Mouse (Mus musculus): Measurements from ENCODE around the gene 1700016D06Rik. TPM values are rescaled to one million over a fixed set of nuclear protein-coding genes. Genes with fewer than 3 reads are reported as not detected.
"Not testable (repeated sequence)": the region's sequence is repeated elsewhere in the genome, so short reads cannot be mapped to it uniquely, and the experiment has no call there.

Gene 1700016D06Rik
- total RNA-seq, 2 experiments from 2014 or later = not detected

DNA sequence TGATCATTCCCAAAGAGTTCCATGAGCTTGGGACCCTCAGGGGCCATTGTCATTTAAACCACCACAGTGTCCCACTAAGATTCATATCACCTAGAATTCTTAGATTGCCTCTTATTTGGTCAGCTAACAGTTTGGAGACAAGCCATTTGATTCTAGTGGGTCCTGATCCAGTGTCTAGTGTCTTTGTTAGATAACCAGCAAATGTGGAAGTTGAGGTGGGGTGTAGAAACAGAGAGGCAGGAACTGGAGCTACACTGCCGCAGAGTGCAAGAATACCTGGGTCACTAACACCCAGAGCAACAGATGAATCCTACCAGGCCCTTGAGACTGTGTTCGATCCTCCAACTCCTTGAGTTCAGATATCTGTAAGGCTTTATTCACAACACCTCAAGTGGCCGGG is 4.7 kb downstream of the 1700016D06Rik start:
- no peak for DNase-seq (ENCODE audit: low spot score in 2 of 2)

DNA sequence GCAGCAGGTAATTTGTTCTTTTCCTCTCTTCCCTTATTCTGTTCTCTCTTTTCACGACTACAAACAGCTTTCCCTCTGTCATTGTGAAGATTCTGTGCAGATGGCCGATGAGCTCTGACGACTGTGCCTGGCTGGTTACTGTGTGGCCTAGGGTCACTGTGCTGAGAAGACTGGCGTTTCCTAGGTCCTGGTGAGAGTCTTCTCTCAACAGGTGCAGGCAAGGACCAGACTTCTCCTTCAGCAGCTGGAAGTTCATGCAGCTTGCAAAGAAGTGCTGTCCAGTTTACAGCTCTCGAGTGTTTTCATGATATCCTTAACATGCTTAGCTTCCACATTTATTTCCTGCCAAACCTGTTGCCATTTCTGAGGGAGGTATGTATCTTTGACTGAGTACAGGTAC is 6.9 kb downstream of the 1700016D06Rik start:
- TF ChIP-seq CTCF (conservative IDR thresholded peaks at IDR 0.05) = no peak
- DNase-seq (ENCODE audit: low spot score in 2 of 2) = no peak
- no peak overlapping the region for H3K4me3 ChIP-seq
- H3K27ac ChIP-seq = no peak overlapping the region

More for the DNA sequence above, 4.7 kb downstream of the 1700016D06Rik start:
- Histone ChIP-seq H3K4me3 (no peak overlapping the region), H3K27ac (no peak overlapping the region)
- TF ChIP-seq CTCF (conservative IDR thresholded peaks at IDR 0.05) = no peak

DNA sequence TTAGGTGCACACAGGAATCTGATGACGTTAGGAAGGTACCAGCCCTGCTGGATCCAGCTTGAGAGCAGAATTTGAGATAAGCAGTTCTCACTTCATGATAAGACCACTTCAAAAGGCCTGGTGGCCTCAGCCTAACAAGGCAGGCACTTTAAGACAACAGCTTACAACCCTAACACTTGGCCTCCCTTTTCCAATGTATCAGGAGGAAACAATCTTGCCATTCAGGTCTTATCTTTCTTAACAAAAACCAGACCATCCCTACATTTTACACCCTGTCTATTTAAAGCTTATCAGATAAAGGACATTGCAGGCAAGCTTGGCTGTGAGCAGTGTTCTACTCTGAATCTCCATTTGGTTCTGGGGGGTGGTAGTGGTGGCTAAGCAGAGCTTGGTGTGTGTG is 8.4 kb downstream of the 1700016D06Rik start:
- TF ChIP-seq CTCF (conservative IDR thresholded peaks at IDR 0.05) = no peak
- H3K4me3 ChIP-seq = no peak overlapping the region
- no peak overlapping the region for H3K27ac ChIP-seq
- no peak for DNase-seq (ENCODE audit: low spot score in 2 of 2)

DNA sequence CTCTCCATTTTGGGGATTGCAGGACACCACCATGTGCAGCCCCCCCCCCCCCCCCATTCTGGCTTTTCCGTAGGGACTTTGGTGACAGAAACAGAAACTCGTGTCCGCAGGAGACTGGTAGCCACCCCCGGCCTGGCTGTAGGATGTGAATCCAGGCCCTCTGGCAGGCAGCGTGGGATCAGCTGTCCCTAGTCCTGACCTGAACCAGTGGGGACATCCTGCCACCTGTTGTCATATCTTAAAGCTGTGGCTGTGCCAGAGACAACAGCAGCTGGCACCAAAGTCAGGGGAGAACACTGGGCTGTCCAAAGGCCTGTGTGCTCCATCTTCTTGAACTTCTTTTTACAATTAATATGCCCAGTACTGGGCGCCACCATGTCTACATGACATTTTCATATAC is 9.1 kb downstream of the 1700016D06Rik start:
- TF ChIP-seq CTCF (conservative IDR thresholded peaks at IDR 0.05) = no peak
- no peak for DNase-seq (ENCODE audit: low spot score in 2 of 2)
- Histone ChIP-seq H3K4me3 (no peak overlapping the region), H3K27ac (no peak overlapping the region)

DNA sequence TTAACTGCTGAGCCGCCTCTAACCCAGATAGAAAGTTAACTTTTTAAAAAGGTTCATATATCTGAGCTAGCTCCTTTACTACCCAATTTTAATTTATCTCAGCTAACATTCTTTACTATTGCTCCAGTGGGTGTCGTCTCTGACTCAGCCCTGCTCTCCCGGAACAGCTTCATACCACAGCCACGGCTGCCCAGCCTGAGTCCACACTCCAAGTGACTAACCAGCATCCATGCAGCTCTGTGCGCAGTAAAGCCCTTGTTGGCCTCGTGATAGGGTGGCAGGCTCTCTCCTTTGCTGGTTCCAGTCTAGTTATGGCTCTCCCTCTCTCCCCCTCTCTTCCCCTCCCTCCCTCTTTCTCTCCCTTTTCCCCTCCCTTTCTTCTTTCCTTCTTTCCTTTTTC is 9.6 kb downstream of the 1700016D06Rik start:
- Histone ChIP-seq H3K4me3 (no peak overlapping the region), H3K27ac (no peak overlapping the region)
- no peak for TF ChIP-seq CTCF (conservative IDR thresholded peaks at IDR 0.05)
- DNase-seq (ENCODE audit: low spot score in 2 of 2) = no peak

DNA sequence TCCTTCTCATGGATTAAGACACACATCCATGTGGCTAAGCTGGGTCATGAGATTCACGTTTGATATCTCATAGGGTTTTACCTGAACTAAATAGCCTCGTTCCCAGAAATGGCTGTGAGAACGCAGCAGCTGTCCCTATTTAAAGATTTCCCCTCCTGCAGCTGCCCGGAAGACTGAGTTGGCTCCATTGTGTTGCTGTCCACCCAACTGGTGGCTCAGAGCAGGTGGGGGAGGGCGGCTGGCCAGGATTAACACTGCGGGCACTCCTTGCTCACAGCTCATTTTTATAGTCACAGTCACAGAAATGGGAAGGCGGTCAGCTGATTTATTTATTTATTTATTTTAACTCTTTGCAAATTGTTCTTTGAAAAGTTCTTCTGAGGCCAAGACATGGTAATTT is 10.9 kb downstream of the 1700016D06Rik start:
- Histone ChIP-seq H3K27ac (no peak overlapping the region), H3K4me3 (no peak overlapping the region)
- TF ChIP-seq CTCF (conservative IDR thresholded peaks at IDR 0.05) = no peak
- DNase-seq (ENCODE audit: low spot score in 2 of 2) = no peak

DNA sequence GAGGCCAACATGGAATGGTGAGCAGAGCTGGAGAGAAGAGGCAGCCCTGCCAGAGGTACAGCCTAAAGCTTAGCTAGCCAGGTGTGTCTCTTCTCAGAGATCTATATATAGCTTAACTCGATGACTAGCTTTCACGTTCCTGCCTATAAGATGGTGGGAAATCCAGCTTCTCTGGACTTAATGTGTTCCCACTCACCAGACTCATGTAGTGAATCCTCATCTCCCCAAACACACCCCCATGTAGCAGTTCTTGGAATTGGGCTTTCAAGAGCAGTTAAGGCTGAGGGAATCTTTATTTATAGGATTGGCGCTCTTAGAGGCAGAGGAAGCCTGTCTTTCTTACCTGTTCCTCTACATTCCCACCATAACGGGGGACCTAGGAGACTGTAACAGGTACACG is 13.6 kb downstream of the 1700016D06Rik start:
- TF ChIP-seq CTCF (conservative IDR thresholded peaks at IDR 0.05) = no peak
- Histone ChIP-seq H3K27ac (no peak overlapping the region), H3K4me3 (no peak overlapping the region)
- DNase-seq (ENCODE audit: low spot score in 2 of 2) = no peak

DNA sequence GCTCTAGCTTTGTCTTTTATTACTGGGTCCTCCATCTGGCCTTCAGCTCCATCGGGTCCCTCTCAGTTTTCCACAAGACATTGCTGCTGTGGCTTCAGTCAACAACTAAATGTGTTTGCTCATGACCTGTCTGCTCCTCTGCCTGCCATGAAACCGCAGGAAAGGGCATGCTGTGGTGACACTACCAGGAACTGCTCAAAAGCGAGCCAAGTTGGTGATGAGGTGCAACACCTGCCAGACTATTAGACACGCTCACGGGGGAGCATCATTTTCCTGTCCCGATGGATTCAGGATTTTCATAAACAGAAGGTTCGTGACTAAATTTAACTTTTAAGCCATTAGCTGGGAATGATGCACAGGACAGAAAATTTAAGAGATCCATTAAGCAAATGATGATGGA is 16.3 kb downstream of the 1700016D06Rik start:
- DNase-seq (ENCODE audit: low spot score in 2 of 2) = no peak
- no peak for TF ChIP-seq CTCF (conservative IDR thresholded peaks at IDR 0.05)
- no peak overlapping the region for H3K4me3 ChIP-seq
- H3K27ac ChIP-seq = no peak overlapping the region

DNA sequence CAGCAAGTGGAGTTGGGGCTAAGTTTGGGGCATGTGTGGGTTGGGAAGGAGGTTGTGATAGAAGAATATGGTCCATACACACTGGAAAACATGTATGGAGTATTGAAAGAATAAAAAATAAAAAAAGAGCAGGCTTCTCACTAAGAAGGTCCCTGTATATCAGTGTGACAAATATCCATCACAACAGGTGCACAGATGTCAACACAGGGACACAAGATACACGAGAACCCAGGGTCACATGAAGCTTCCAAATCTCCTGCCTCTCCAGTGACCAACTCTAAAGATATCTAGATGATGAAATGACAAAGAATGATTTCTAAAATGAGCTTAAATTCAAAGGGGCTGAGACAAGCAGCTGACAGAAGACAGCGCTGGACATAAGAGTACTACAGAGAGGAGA is 32.6 kb downstream of the 1700016D06Rik start:
- Histone ChIP-seq H3K27ac (no peak overlapping the region), H3K4me3 (no peak overlapping the region)
- TF ChIP-seq CTCF (conservative IDR thresholded peaks at IDR 0.05) = no peak
- DNase-seq (ENCODE audit: low spot score in 2 of 2) = no peak

DNA sequence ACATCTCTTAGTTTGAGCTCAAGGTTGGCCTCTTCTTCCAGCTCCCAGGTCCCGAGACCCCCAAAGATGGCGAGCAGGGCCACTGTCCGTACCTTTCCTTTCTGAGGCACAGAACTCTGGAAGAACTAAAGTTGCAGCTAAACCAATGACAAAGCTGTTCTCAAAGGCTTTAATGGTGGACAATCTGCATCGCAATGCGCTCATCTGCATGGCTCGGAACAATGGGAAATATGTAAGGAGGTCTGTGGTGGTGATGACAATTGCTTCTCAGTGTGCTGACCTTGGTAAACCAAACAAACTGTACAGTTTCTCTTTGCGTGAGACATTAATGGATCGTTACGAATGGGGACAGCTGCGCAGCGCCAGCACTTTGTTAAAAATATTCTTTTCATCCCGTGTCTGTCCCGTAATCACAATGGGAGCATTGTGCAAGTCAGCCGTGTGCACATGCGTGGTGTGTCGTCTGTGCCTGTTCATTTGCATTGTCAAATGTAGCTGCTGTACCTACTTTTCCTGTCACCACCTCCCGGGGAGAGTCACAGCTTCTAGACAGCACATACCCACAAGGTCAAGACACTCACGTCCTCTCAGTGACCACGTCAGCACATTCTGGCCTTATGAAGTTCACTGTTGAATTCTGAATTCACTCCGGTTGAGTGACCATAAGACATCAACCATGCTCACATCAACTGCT is 34.7 kb downstream of the 1700016D06Rik start:
- not testable (repeated sequence) for H3K27ac ChIP-seq; H3K4me3 ChIP-seq; DNase-seq (ENCODE audit: low spot score in 2 of 2)

DNA sequence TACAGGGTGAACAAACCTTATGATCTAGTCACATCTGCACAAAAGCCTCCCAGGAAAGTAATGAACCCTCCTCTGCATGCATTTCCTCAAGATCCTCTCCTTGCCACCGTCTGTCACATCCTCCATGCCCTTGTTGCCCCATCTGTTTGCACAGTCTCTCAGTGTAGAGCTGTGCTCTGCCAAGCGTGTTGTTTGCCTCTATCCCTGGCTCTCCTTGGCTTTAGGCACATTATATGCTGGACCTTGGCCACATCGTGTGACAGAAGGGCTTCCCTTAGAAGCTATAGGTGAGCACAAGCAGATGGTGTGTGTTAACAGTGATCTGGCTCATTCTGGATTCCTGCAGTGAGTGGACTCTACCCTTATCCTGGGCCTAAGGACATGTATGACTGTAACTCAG is 38.9 kb downstream of the 1700016D06Rik start:
- Histone ChIP-seq H3K27ac (no peak overlapping the region), H3K4me3 (no peak overlapping the region)
- peak in 1 of 2 experiments; percentile 15 for DNase-seq (ENCODE audit: low spot score in 2 of 2)
- TF ChIP-seq CTCF (conservative IDR thresholded peaks at IDR 0.05) = no peak

DNA sequence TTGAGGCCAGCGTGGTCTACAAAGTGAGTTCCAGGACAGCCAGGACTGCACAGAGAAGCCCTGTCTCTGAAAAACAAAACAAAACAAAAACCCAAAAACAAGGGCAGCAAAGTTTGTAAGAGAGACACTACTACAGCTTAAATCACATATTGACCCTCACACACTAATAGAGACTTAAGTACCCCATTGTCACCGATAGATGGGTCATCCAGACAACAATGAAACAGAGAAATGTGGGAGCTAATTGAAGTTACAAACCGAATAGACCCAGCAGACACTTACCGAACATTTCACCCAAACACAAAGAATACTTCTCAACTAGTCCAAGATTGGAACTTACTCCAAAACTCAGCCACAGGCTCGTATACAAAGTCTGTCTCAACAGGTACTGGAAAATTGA is 50.8 kb downstream of the 1700016D06Rik start:
- no peak for TF ChIP-seq CTCF (conservative IDR thresholded peaks at IDR 0.05)
- no peak overlapping the region for H3K27ac ChIP-seq
- no peak overlapping the region for H3K4me3 ChIP-seq
- no peak for DNase-seq (ENCODE audit: low spot score in 2 of 2)

DNA sequence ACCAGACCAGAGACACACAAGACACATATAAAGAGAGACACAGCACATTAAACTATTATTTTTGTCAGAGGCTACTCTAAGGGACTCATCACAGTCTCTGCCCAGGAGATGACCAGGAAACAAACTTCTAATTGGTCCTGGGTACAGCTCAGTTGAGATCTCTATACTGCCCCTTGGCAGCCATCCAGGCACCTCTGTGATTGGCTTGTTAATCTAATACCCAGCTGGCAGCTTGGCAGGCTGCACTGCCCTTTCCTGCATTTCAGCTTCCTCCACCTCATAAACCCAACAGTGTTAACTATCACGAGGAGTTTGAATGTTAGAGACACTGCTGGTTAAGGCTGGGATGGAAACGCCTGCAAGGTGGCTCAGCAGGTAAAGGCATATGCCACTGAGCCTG is 57.7 kb downstream of the 1700016D06Rik start:
- TF ChIP-seq CTCF (conservative IDR thresholded peaks at IDR 0.05) = no peak
- H3K27ac ChIP-seq = no peak overlapping the region
- no peak overlapping the region for H3K4me3 ChIP-seq
- DNase-seq (ENCODE audit: low spot score in 2 of 2) = no peak

DNA sequence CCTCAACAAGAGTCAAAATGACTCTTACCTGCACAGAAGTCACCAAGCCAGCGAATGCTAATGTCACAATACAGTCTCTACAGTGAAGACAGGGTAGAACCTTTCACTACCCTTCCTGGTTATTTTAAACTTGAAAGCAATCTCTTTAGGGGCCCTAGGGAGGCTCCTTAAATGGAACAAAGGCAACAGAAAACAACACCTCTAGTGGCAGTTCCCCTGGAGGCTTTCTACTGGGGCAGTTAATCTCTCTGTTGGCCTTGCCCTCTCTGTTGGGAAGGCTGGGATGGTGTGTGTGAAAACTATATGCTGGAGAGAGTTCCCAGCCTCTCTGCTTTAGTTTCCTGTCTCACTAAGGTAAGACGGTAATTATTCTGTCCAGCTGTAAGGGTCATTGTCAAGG is 60.3 kb downstream of the 1700016D06Rik start:
- no peak overlapping the region for H3K4me3 ChIP-seq
- TF ChIP-seq CTCF (conservative IDR thresholded peaks at IDR 0.05) = no peak
- DNase-seq (ENCODE audit: low spot score in 2 of 2) = no peak
- H3K27ac ChIP-seq = no peak overlapping the region

DNA sequence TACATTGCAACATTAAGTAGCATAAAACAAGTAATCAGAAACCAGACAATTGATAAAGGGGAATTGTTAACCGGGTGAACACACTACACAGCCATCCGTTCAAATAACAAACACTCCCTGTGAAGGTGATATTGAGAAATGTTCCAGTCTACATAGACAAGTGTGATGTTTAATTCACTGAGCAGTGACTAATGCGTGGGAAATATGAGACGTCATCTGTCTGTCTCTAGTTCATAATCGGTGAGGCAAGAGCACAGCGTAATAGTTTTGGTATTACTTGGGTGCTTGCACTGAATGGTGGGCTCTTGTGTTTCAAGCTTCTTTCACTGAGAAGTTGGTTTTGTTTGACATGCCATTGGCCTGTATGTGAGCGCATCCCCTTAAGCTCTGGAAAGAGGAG is 63.3 kb downstream of the 1700016D06Rik start:
- TF ChIP-seq CTCF (conservative IDR thresholded peaks at IDR 0.05) = no peak
- DNase-seq (ENCODE audit: low spot score in 2 of 2) = no peak
- Histone ChIP-seq H3K27ac (no peak overlapping the region), H3K4me3 (no peak overlapping the region)

All from layer of hippocampus, adult 2 months (tissue).